Mouse (Mus musculus): ENCODE data around the gene Hnrnpa3. TPM values are rescaled to one million over a fixed set of nuclear protein-coding genes. Genes with fewer than 3 reads are reported as not detected.

Gene Hnrnpa3
- polyA plus RNA-seq, 1 experiment = 136 TPM

GRCm38 (mm10) chr2:75654679-75655078 lies 4.4 kb upstream of the Hnrnpa3 start:
- Histone ChIP-seq H3K27me3 (replicated peaks) (no peaks in the 10 kb centered on the region), H3K9me3 (no peaks in the 10 kb centered on the region), H3K4me1 (peaks cover 40% of the 10 kb centered on the region), H3K4me3 (replicated peaks) (no peak overlapping the region), H3K36me3 (replicated peaks; ENCODE audit: low read length) (peaks cover 7% of the 10 kb centered on the region)
- TF ChIP-seq FLI1 (IDR thresholded peaks at IDR 0.05; ENCODE audit: low read length) (no peak), GATA1 (IDR thresholded peaks at IDR 0.05; ENCODE audit: borderline replicate concordance, low read length) (no peak)

- no peaks in the 10 kb centered on the region for H3K9me3 ChIP-seq
- H3K4me1 ChIP-seq = peaks cover 40% of the 10 kb centered on the region
- no peaks in the 10 kb centered on the region for H3K27me3 ChIP-seq (replicated peaks)
- peaks cover 18% of the 10 kb centered on the region for H3K36me3 ChIP-seq (replicated peaks; ENCODE audit: low read length)
- TF ChIP-seq FLI1 (IDR thresholded peaks at IDR 0.05; ENCODE audit: low read length) = no peak
- no peak for TF ChIP-seq GATA1 (IDR thresholded peaks at IDR 0.05; ENCODE audit: borderline replicate concordance, low read length)
- no peak overlapping the region for H3K4me3 ChIP-seq (replicated peaks)
These were observed 2.1 kb upstream of the Hnrnpa3 start for GRCm38 (mm10) chr2:75656924-75657323.

GRCm38 (mm10) chr2:75657907-75658691 lies 962 bp upstream of the Hnrnpa3 start:
- peaks cover 37% of the 10 kb centered on the region for H3K4me1 ChIP-seq
- no peaks in the 10 kb centered on the region for H3K27me3 ChIP-seq (replicated peaks)
- TF ChIP-seq FLI1 (IDR thresholded peaks at IDR 0.05; ENCODE audit: low read length) (no peak), GATA1 (IDR thresholded peaks at IDR 0.05; ENCODE audit: borderline replicate concordance, low read length) (no peak)
- peak overlapping the region; percentile 95 for H3K4me3 ChIP-seq (replicated peaks)
- no peaks in the 10 kb centered on the region for H3K9me3 ChIP-seq
- peaks cover 29% of the 10 kb centered on the region for H3K36me3 ChIP-seq (replicated peaks; ENCODE audit: low read length)

- no peaks in the 10 kb centered on the region for H3K27me3 ChIP-seq (replicated peaks)
- peak overlapping the region; percentile 95 for H3K4me3 ChIP-seq (replicated peaks)
- TF ChIP-seq GATA1 (IDR thresholded peaks at IDR 0.05; ENCODE audit: borderline replicate concordance, low read length) (no peak), FLI1 (IDR thresholded peaks at IDR 0.05; ENCODE audit: low read length) (no peak)
- no peaks in the 10 kb centered on the region for H3K9me3 ChIP-seq
- peaks cover 35% of the 10 kb centered on the region for H3K4me1 ChIP-seq
- peaks cover 44% of the 10 kb centered on the region for H3K36me3 ChIP-seq (replicated peaks; ENCODE audit: low read length)
These were observed 534 bp downstream of the Hnrnpa3 start for GRCm38 (mm10) chr2:75659629-75659960.

- Histone ChIP-seq H3K9me3 (no peaks in the 10 kb centered on the region), H3K4me1 (peaks cover 31% of the 10 kb centered on the region), H3K4me3 (replicated peaks) (peak overlapping the region; percentile 95), H3K27me3 (replicated peaks) (no peaks in the 10 kb centered on the region), H3K36me3 (replicated peaks; ENCODE audit: low read length) (peaks cover 51% of the 10 kb centered on the region)
- no peak for TF ChIP-seq FLI1 (IDR thresholded peaks at IDR 0.05; ENCODE audit: low read length)
These were observed 1.3 kb downstream of the Hnrnpa3 start for GRCm38 (mm10) chr2:75660255-75660948.

DNA sequence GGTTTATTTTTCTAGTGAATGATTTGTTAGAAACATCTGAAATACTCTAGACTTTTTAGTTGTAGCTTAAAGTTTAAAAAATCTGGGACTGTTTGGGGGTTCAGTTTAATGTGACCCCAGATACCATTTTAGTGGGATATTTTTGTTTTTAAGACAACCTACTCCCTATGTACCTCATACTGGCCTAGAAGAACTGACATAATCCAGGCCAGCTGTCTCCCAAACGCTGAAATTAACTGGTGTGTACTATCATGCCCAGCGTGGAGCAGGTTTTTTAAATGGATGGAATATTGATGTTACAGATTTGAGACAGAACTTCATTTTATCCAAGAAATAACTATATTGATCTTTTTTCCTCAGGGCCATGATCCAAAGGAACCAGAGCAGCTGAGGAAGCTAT lies 2.0 kb downstream of the Hnrnpa3 start:
- peaks cover 25% of the 10 kb centered on the region for H3K4me1 ChIP-seq
- no peaks in the 10 kb centered on the region for H3K9me3 ChIP-seq
- peak overlapping the region; percentile 95 for H3K4me3 ChIP-seq (replicated peaks)
- H3K36me3 ChIP-seq (replicated peaks; ENCODE audit: low read length) = peaks cover 51% of the 10 kb centered on the region
- H3K27me3 ChIP-seq (replicated peaks) = no peaks in the 10 kb centered on the region
- TF ChIP-seq GATA1 (IDR thresholded peaks at IDR 0.05; ENCODE audit: borderline replicate concordance, low read length) = no peak
- TF ChIP-seq FLI1 (IDR thresholded peaks at IDR 0.05; ENCODE audit: low read length) = no peak

GRCm38 (mm10) chr2:75669491-75670445 lies 10.7 kb downstream of the Hnrnpa3 start:
- Histone ChIP-seq H3K4me1 (peaks cover 14% of the 10 kb centered on the region), H3K4me3 (replicated peaks) (no peak overlapping the region), H3K9me3 (no peaks in the 10 kb centered on the region), H3K27me3 (replicated peaks) (no peaks in the 10 kb centered on the region), H3K36me3 (replicated peaks; ENCODE audit: low read length) (peaks cover 28% of the 10 kb centered on the region)
- TF ChIP-seq GATA1 (IDR thresholded peaks at IDR 0.05; ENCODE audit: borderline replicate concordance, low read length) (no peak), FLI1 (IDR thresholded peaks at IDR 0.05; ENCODE audit: low read length) (no peak)

GRCm38 (mm10) chr2:75670446-75671336 lies 11.6 kb downstream of the Hnrnpa3 start:
- peaks cover 32% of the 10 kb centered on the region for H3K36me3 ChIP-seq (replicated peaks; ENCODE audit: low read length)
- peaks cover 18% of the 10 kb centered on the region for H3K4me1 ChIP-seq
- no peaks in the 10 kb centered on the region for H3K27me3 ChIP-seq (replicated peaks)
- no peaks in the 10 kb centered on the region for H3K9me3 ChIP-seq
- TF ChIP-seq GATA1 (IDR thresholded peaks at IDR 0.05; ENCODE audit: borderline replicate concordance, low read length) (no peak), FLI1 (IDR thresholded peaks at IDR 0.05; ENCODE audit: low read length) (no peak)
- no peak overlapping the region for H3K4me3 ChIP-seq (replicated peaks)

- H3K4me3 ChIP-seq (replicated peaks) = no peak overlapping the region
- peaks cover 38% of the 10 kb centered on the region for H3K36me3 ChIP-seq (replicated peaks; ENCODE audit: low read length)
- H3K27me3 ChIP-seq (replicated peaks) = no peaks in the 10 kb centered on the region
- H3K9me3 ChIP-seq = no peaks in the 10 kb centered on the region
- H3K4me1 ChIP-seq = peaks cover 18% of the 10 kb centered on the region
- TF ChIP-seq GATA1 (IDR thresholded peaks at IDR 0.05; ENCODE audit: borderline replicate concordance, low read length) (no peak), FLI1 (IDR thresholded peaks at IDR 0.05; ENCODE audit: low read length) (no peak)
These were observed 12.2 kb downstream of the Hnrnpa3 start for GRCm38 (mm10) chr2:75671337-75671660.

Measured in megakaryocyte, embryonic 14.5 days (primary cell).